Mouse (Mus musculus) embryonic facial prominence, embryonic 14.5 days (tissue): ENCODE data around the gene Gm17571. TPM values are rescaled to one million over a fixed set of nuclear protein-coding genes. Genes with fewer than 3 reads are reported as not detected.

ENCODE experiments used
- ATAC-seq: fragments of 200-750 bp; cut with Nextera tagmentation; 2 replicates; pipeline ENCODE4 v1.8.0; 2017; ENCODE audit warnings: low read depth, moderate number of reproducible peaks, moderate TSS enrichment
- DNase-seq: peaks from one replicate; pipeline ENCODE4 v3.0.0-alpha.2; 2015; ENCODE audit warnings: low spot score
- H3K27ac ChIP-seq: fragments of 300-500 bp; sonication (generic); replicated peaks from 2 replicates; pipeline ENCODE4 v1.5.1; 2014; ENCODE audit warnings: low read depth, mild to moderate bottlenecking, low read length, moderate library complexity
- H3K27me3 ChIP-seq: fragments of 300-500 bp; sonication (generic); replicated peaks from 2 replicates; pipeline ENCODE4 v1.6.1; 2014; ENCODE audit warnings: low read length; ENCODE audit not compliant: control insufficient read depth, insufficient read depth
- H3K36me3 ChIP-seq: fragments of 300-500 bp; sonication (generic); 2 replicates; pipeline ENCODE4 v1.6.1; 2014; ENCODE audit warnings: low read length, mixed read lengths; ENCODE audit not compliant: control insufficient read depth, insufficient read depth
- H3K4me1 ChIP-seq: fragments of 300-500 bp; sonication (generic); 2 replicates; pipeline ENCODE4 v1.6.1; 2014; ENCODE audit warnings: antibody characterized with exemption, low read length; ENCODE audit not compliant: control insufficient read depth, insufficient read depth
- H3K4me2 ChIP-seq: fragments of 300-500 bp; sonication (generic); 2 replicates; pipeline ENCODE4 v1.6.1; 2014; ENCODE audit warnings: low read depth, mild to moderate bottlenecking, low read length, moderate library complexity, mixed read lengths
- H3K4me3 ChIP-seq: fragments of 300-500 bp; sonication (generic); 2 replicates; pipeline ENCODE4 v1.5.1; 2014; ENCODE audit warnings: low read depth, mild to moderate bottlenecking, low read length
- H3K9ac ChIP-seq: fragments of 300-500 bp; sonication (generic); 2 replicates; pipeline ENCODE4 v1.6.1; 2014; ENCODE audit warnings: low read depth, mild to moderate bottlenecking, low read length, moderate library complexity, mixed read lengths
- H3K9me3 ChIP-seq: fragments of 300-500 bp; sonication (generic); 2 replicates; pipeline ENCODE4 v1.6.1; 2016; ENCODE audit warnings: low read length; ENCODE audit not compliant: control insufficient read depth
- WGBS: fragments of 180-500 bp; shearing (Covaris S2); extraction: QIAGEN DNeasy Blood & Tissue Kit; methylation state at CpG from one replicate; pipeline ENCODE4 v1.1.7; 2014; 5-methylcytosine and 5-hydroxymethylcytosine counted together
- polyA plus RNA-seq: library from polyadenylated mRNA; unstranded; fragments of >200 nt; fragmentation: Nextera tagmentation; extraction: Ambion mirVana; gene quantifications from 2 replicates; pipeline ENCODE4 v1.2.1, GENCODE M21; 2014

The Gm17571 gene
- polyA plus RNA-seq, 1 experiment from 2014 or later = not detected

DNA sequence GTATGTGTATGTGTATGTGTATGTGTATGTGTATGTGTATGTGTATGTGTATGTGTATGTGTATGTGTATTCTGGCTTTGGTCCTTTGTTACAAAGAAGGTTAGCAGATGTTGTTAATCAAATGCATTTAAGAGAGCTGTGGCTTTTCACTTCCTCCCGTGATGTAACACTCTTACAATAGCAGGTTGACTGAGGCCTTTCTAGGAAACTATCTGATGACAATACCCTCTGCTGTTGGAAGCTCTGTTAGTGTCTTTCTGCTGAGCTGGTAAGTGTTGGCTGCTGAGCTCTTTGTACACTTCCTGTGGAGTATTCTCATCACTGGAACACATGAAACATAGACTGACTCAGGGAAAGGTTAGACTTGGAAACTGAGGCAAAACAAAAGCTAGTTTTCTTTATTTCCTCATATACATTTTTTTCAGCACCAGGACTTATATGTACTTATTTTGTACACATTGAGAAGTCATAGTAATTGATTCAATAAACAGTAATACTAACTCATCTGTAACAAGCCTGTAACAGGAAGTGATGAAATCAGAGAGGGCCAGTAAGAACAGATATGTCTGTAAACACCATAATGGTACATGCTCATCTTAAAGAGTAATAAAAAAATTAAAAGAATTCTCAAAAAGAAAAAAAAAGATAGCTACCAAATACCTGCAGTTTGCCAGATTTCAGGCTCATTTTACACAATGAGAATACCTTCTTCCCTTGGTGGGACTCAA is 2.9 kb downstream of the Gm17571 start:
- ATAC-seq = no peak
- Histone ChIP-seq H3K9ac (no peak overlapping the region), H3K27me3 (no peaks in the 10 kb centered on the region), H3K36me3 (no peaks in the 10 kb centered on the region), H3K9me3 (no peaks in the 10 kb centered on the region), H3K4me1 (0 out of 2 replicates have a peak, but pooled peaks cover 7% of the 10 kb centered on the region), H3K27ac (no peak overlapping the region), H3K4me2 (no peak overlapping the region), H3K4me3 (no peak overlapping the region)
- 48% methylated on average over 1 of the region's 1 CpGs for WGBS
- no peak for DNase-seq

DNA sequence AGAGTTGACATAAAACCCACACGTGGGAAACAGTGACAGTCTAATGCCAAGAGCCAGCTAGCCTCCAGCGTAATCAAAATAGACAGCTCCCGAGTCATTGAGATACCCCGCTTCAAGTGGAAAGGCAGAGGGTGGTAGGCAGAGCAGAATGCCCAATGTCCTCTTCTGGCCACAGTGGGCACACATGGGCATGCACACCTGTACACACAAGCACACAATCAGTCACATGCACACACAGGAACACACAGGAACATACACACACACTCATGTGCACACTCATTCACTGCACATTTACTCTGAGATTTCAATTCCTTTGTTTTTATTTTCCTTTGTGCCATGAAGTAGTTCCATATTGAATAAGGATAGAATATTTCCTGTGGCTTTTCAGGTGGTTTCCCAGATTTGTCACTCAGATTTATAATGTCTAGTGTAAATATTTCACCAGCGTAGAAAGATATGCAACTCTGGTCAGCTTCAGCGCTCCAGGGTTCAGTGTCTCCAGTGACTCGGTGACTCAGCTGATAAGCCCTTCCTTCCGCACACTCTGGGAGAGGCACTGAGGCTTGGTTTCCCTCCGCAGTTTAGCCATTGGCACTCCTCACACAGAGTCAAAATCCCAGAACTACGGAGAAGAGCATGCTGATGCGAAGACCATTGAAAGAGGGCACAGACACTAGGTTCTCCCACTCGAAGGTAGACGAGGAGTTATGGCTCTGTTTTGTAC is 4.4 kb downstream of the Gm17571 start:
- no peak for DNase-seq
- Histone ChIP-seq H3K4me2 (no peak overlapping the region), H3K4me3 (no peak overlapping the region), H3K27me3 (no peaks in the 10 kb centered on the region), H3K9ac (no peak overlapping the region), H3K4me1 (0 out of 2 replicates have a peak, but pooled peaks cover 7% of the 10 kb centered on the region), H3K9me3 (peaks cover 5% of the 10 kb centered on the region; the same call in 1 of the 2 replicates), H3K36me3 (no peaks in the 10 kb centered on the region), H3K27ac (no peak overlapping the region)
- no peak for ATAC-seq
- 75% methylated on average over 13 of the region's 13 CpGs for WGBS

DNA sequence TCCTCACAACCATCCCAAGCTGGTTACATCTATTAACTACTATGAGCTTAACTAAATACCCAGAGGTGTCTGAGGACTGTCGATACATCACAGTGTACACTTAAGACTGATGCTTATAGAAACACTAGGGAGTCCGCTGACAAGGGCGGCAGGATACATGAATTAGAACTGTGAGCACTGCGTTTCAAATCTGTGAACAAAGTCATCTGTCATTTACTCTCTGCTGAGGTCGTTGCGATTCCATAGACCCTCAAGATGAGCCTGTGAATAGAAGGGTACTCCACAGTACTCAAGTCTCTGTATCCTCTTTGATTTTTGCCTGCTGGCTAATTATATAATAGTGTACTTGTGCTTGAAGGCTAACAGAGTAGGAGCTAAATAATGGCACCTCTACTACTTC is 5.6 kb downstream of the Gm17571 start:
- WGBS = 74% methylated on average over 6 of the region's 6 CpGs
- DNase-seq (no peak), ATAC-seq (no peak)
- Histone ChIP-seq H3K27me3 (no peaks in the 10 kb centered on the region), H3K36me3 (no peaks in the 10 kb centered on the region), H3K4me3 (no peak overlapping the region), H3K27ac (no peak overlapping the region), H3K9ac (no peak overlapping the region), H3K4me2 (no peak overlapping the region), H3K4me1 (peaks cover 8% of the 10 kb centered on the region; the same call in 1 of the 2 replicates), H3K9me3 (peaks cover 8% of the 10 kb centered on the region; the same call in 1 of the 2 replicates)

DNA sequence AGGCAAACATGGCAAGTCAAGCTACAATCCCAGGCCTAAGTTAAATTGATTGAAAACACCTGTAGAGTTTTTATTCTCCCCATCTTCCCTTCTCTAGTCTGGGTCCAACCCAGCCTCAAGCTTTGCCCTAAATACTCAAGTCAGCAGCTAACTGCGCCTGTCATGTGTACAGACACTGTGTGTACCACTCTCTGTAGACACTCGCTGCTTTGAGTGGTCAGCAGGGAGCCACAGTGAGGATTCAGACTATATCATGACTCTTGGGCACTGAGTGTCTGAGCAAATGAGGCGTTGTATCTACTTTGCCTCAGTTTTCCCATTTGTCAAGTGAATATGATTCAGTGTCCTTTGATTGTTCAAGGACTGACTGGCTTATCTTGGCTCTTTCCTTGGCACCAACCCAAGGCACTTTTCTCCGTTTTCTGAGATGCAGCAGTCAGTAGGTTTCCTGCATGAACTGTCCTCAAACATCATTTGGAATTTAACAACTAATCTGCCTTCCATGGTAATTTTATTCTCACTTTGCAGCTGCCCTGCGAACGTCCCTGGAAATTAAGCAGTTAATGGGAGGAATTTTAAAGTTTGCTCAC is 13.0 kb downstream of the Gm17571 start:
- WGBS = 74% methylated on average over 6 of the region's 6 CpGs
- H3K36me3 ChIP-seq = no peaks in the 10 kb centered on the region
- H3K4me2 ChIP-seq = no peak overlapping the region
- H3K4me3 ChIP-seq = no peak overlapping the region
- H3K9ac ChIP-seq = no peak overlapping the region
- no peaks in the 10 kb centered on the region for H3K27me3 ChIP-seq
- DNase-seq (no peak), ATAC-seq (no peak)
- peaks cover 8% of the 10 kb centered on the region; the same call in 1 of the 2 replicates for H3K9me3 ChIP-seq
- H3K27ac ChIP-seq = no peak overlapping the region
- peaks cover 25% of the 10 kb centered on the region for H3K4me1 ChIP-seq

DNA sequence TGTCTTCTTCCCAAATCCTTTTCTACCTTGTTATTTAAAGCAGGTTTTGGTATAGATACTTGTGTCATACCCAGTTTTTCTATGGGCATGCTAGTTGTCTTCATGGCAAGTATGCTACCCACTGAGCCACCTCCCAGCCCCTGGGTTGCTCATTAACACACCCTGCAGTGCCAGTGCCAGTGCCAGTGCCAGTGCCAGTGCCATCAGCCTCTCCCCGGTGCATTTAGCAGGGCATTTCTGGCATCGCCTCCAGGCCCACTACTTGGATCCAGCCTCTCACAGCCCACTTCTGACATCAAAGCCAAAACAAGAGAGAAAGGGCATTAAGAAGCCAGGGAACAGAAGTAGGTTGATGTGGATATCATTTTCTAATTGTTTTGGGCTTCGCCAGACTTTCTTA is 14.9 kb downstream of the Gm17571 start:
- H3K36me3 ChIP-seq = no peaks in the 10 kb centered on the region
- 95% methylated on average over 3 of the region's 3 CpGs for WGBS

DNA sequence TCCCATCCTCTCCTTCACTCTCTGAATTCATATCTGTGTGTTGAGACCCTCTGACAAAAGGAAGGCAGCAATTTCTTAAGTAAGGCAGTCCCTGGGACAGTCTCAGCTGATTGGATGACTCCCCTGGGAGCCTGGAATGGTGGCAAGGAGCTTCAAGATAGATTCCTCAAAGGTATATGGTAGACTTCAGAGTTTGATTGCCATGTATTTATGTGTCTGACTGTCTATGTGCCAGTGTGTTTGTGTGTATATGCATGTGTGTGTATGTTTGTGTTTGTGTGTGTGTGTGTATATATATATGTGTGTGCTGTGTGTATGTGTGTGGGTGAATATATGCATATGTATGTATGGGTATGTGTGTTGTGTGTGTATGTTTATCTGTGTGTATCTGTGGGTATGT is 15.8 kb downstream of the Gm17571 start:
- Histone ChIP-seq H3K27ac (no peak overlapping the region), H3K9ac (no peak overlapping the region), H3K9me3 (no peaks in the 10 kb centered on the region), H3K4me3 (no peak overlapping the region), H3K4me2 (no peak overlapping the region), H3K36me3 (no peaks in the 10 kb centered on the region), H3K27me3 (no peaks in the 10 kb centered on the region), H3K4me1 (peaks cover 39% of the 10 kb centered on the region)
- no peak for ATAC-seq
- no peak for DNase-seq

More for the DNA sequence above, 14.9 kb downstream of the Gm17571 start:
- no peak overlapping the region for H3K4me2 ChIP-seq
- DNase-seq (no peak), ATAC-seq (no peak)
- no peak overlapping the region for H3K9ac ChIP-seq
- H3K27ac ChIP-seq = no peak overlapping the region
- H3K27me3 ChIP-seq = no peaks in the 10 kb centered on the region
- no peak overlapping the region for H3K4me3 ChIP-seq
- H3K4me1 ChIP-seq = peaks cover 36% of the 10 kb centered on the region
- no peaks in the 10 kb centered on the region for H3K9me3 ChIP-seq

DNA sequence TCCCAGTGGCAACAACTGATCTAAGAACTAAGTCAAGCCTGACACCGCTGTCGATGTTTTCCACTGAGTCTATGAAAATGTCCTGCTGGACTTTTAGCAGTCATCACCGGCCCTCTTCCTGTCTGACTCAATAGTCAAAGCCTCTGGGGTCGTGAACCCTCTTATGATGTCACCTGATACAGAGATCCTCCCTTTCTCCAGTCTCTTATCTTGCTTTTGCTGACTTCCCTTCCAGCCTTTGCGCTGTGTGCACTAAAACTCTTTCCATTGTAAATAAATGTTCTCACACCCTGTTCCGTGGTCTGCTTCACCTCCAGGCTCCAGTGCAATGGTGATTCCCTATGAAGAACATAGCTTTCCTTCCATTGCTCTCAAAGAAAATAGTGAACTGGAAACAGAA is 16.3 kb downstream of the Gm17571 start:
- DNase-seq = no peak
- Histone ChIP-seq H3K4me3 (no peak overlapping the region), H3K36me3 (no peaks in the 10 kb centered on the region), H3K27ac (no peak overlapping the region), H3K9ac (no peak overlapping the region), H3K4me1 (peaks cover 37% of the 10 kb centered on the region), H3K9me3 (no peaks in the 10 kb centered on the region), H3K4me2 (no peak overlapping the region), H3K27me3 (no peaks in the 10 kb centered on the region)
- ATAC-seq = no peak
- WGBS = 71% methylated on average over 6 of the region's 6 CpGs

DNA sequence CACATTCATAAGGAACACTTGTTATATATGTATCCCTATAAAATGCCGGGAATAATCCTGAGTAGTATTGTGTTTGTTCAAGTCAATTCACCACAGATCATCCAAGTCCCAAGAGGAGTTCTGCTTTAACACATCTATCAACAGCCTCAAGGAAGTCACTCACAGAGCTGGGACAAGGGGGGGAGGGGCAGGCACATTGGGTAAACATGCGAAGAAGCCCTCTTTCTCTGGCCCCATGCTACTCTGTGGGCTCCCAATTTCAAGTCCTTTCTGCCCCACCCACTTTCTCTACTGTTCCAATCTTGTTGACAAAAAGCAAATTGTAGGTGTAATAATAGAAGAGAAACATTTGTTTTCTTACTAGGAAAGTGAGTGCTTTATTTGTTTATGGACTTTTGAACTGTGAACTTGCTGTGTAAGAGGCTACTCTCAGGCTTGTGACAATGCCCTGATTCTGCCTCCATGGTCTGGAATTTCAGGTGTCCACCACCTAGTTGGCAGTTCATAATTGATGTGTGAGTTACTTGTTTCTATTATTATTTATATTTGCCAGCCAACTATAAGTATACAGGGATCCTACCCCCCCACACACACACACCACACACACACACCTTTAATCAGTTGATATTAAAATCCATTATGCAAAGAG is 17.0 kb downstream of the Gm17571 start:
- WGBS = 37% methylated on average over 2 of the region's 2 CpGs
- H3K4me2 ChIP-seq = no peak overlapping the region
- H3K36me3 ChIP-seq = no peaks in the 10 kb centered on the region
- peaks cover 35% of the 10 kb centered on the region for H3K4me1 ChIP-seq
- ATAC-seq = no peak
- no peaks in the 10 kb centered on the region for H3K9me3 ChIP-seq
- H3K27me3 ChIP-seq = no peaks in the 10 kb centered on the region
- no peak overlapping the region for H3K9ac ChIP-seq
- DNase-seq = no peak
- no peak overlapping the region for H3K4me3 ChIP-seq
- no peak overlapping the region for H3K27ac ChIP-seq
